Mouse (Mus musculus): ENCODE results near the gene Iffo2. TPM values are rescaled to one million over a fixed set of nuclear protein-coding genes. Genes with fewer than 3 reads are reported as not detected.

The Iffo2 gene
- total and polyA plus RNA-seq, 3 experiments: 0.38 to 3.0 (median 0.60) TPM

- Histone ChIP-seq H3K27ac (ENCODE audit: insufficient read depth, low read depth) (no peak overlapping the region), H3K9me3 (replicated peaks; ENCODE audit: low read length) (peaks cover 12% of the 10 kb centered on the region), H3K79me2 (replicated peaks; ENCODE audit: control insufficient read depth, extremely low read depth, insufficient read depth, poor library complexity, severe bottlenecking) (no peaks in the 10 kb centered on the region), H3K4me2 (ENCODE audit: insufficient read depth, low read depth, poor library complexity, severe bottlenecking) (no peak overlapping the region), H3K4me3 (replicated peaks in 1 of 3; ENCODE audit: low read depth in 2 of 3, low read length in 2 of 3, poor library complexity in 1 of 3) (no peak overlapping the region), H3K27me3 (replicated peaks) (peaks cover 20% of the 10 kb centered on the region), H3K9ac (ENCODE audit: insufficient read depth, low read depth) (no peak overlapping the region), H3K4me1 (ENCODE audit: control insufficient read depth in 1 of 2, insufficient read depth in 2 of 2) (peaks cover under 1 to 5% of the 10 kb centered on the region in 2 experiments), H3K36me3 (replicated peaks in 1 of 2; ENCODE audit: control insufficient read depth in 1 of 2, insufficient read depth in 1 of 2, low read length in 1 of 2) (no peaks in the 10 kb centered on the region)
- DNase-seq (ENCODE audit: extremely low read depth): no peak
- TF ChIP-seq NELFE (IDR thresholded peaks at IDR 0.05; ENCODE audit: low read depth, low read length): no peak
- TF ChIP-seq RCOR1 (conservative IDR thresholded peaks at IDR 0.05; ENCODE audit: low read depth, low read length): no peak
- no peak for TF ChIP-seq TCF12 (IDR thresholded peaks at IDR 0.05; ENCODE audit: low read depth, low read length)
- no peak for TF ChIP-seq RAD21 (IDR thresholded peaks at IDR 0.05; ENCODE audit: low read depth, low read length)
- no peak for TF ChIP-seq JUND (conservative IDR thresholded peaks at IDR 0.05; ENCODE audit: low read depth, low read length)
- TF ChIP-seq ZMIZ1 (IDR thresholded peaks at IDR 0.05; ENCODE audit: low read depth, low read length): no peak
- TF ChIP-seq ETS1 (conservative IDR thresholded peaks at IDR 0.05; ENCODE audit: low read depth, low read length): no peak
- TF ChIP-seq CTCF (conservative IDR thresholded peaks at IDR 0.05 in 1 of 2, IDR thresholded peaks at IDR 0.05 in 1 of 2; ENCODE audit: low read depth in 2 of 2, low read length in 2 of 2): no peak
- no peak for TF ChIP-seq GABPA (IDR thresholded peaks at IDR 0.05; ENCODE audit: insufficient replicate concordance, low read depth, low read length)
- no peak for TF ChIP-seq CHD1 (IDR thresholded peaks at IDR 0.05; ENCODE audit: low read depth, low read length)
- no peak for TF ChIP-seq PAX5 (IDR thresholded peaks at IDR 0.05; ENCODE audit: low read length)
- no peak for TF ChIP-seq ZKSCAN1 (IDR thresholded peaks at IDR 0.05; ENCODE audit: borderline replicate concordance, low read depth, low read length)
- TF ChIP-seq KAT2A (IDR thresholded peaks at IDR 0.05; ENCODE audit: insufficient replicate concordance, low read length): no peak
- no peak for TF ChIP-seq E2F4 (IDR thresholded peaks at IDR 0.05; ENCODE audit: insufficient replicate concordance, low read depth, low read length)
- TF ChIP-seq BHLHE40 (IDR thresholded peaks at IDR 0.05; ENCODE audit: low read depth, low read length): no peak
- TF ChIP-seq CHD2 (IDR thresholded peaks at IDR 0.05; ENCODE audit: low read length): no peak
- no peak for TF ChIP-seq MAFK (IDR thresholded peaks at IDR 0.05; ENCODE audit: insufficient replicate concordance, low read length)
- in situ Hi-C loops (cut with MboI; ENCODE audit: low pct_ligation_motif_present, low pct_unique_long_range_greater_than_20kb, low sequenced_read_pairs): no loop called here
- dilution Hi-C loops (cut with MboI; ENCODE audit: extremely low pct_ligation_motif_present, extremely low pct_unique_long_range_greater_than_20kb, low sequenced_read_pairs): no loop called here
These were observed 23.6 kb upstream of the Iffo2 start for GRCm38 (mm10) chr4:139506727-139507126.

- peaks cover 19% of the 10 kb centered on the region for H3K9me3 ChIP-seq (replicated peaks; ENCODE audit: low read length)
- no peak overlapping the region for H3K4me2 ChIP-seq (ENCODE audit: insufficient read depth, low read depth, poor library complexity, severe bottlenecking)
- H3K4me1 ChIP-seq (ENCODE audit: control insufficient read depth in 1 of 2, insufficient read depth in 2 of 2): peaks cover 4 to 17% of the 10 kb centered on the region in 2 experiments; a peak in 3 of 4 replicates
- no peak overlapping the region for H3K4me3 ChIP-seq (replicated peaks in 1 of 3; ENCODE audit: low read depth in 2 of 3, low read length in 2 of 3, poor library complexity in 1 of 3)
- no peak for DNase-seq (ENCODE audit: extremely low read depth)
- H3K27ac ChIP-seq (ENCODE audit: insufficient read depth, low read depth): no peak overlapping the region
- no peaks in the 10 kb centered on the region for H3K36me3 ChIP-seq (replicated peaks in 1 of 2; ENCODE audit: control insufficient read depth in 1 of 2, insufficient read depth in 1 of 2, low read length in 1 of 2)
- no peak for TF ChIP-seq MAZ (IDR thresholded peaks at IDR 0.05; ENCODE audit: low read depth, low read length)
- TF ChIP-seq ELF1 (IDR thresholded peaks at IDR 0.05; ENCODE audit: low read depth, low read length): no peak
- no peak for TF ChIP-seq PAX5 (IDR thresholded peaks at IDR 0.05; ENCODE audit: low read length)
- TF ChIP-seq E2F4 (IDR thresholded peaks at IDR 0.05; ENCODE audit: insufficient replicate concordance, low read depth, low read length): no peak
- no peak for TF ChIP-seq ZKSCAN1 (IDR thresholded peaks at IDR 0.05; ENCODE audit: borderline replicate concordance, low read depth, low read length)
- TF ChIP-seq NRF1 (IDR thresholded peaks at IDR 0.05; ENCODE audit: low read depth, low read length): no peak
- TF ChIP-seq POLR2A (IDR thresholded peaks at IDR 0.05; ENCODE audit: low read depth, low read length): no peak
- no peak for TF ChIP-seq USF1 (IDR thresholded peaks at IDR 0.05; ENCODE audit: low read depth, low read length)
- no peak for TF ChIP-seq JUN (IDR thresholded peaks at IDR 0.05; ENCODE audit: insufficient read depth, low read depth, low read length)
- TF ChIP-seq GABPA (IDR thresholded peaks at IDR 0.05; ENCODE audit: insufficient replicate concordance, low read depth, low read length): no peak
- no peak for TF ChIP-seq RCOR1 (conservative IDR thresholded peaks at IDR 0.05; ENCODE audit: low read depth, low read length)
- TF ChIP-seq CHD2 (IDR thresholded peaks at IDR 0.05; ENCODE audit: low read length): no peak
- H3K79me2 ChIP-seq (replicated peaks; ENCODE audit: control insufficient read depth, extremely low read depth, insufficient read depth, poor library complexity, severe bottlenecking): no peaks in the 10 kb centered on the region
- H3K27me3 ChIP-seq (replicated peaks): peaks cover 43% of the 10 kb centered on the region
- no peak overlapping the region for H3K9ac ChIP-seq (ENCODE audit: insufficient read depth, low read depth)
- dilution Hi-C loops (cut with MboI; ENCODE audit: extremely low pct_ligation_motif_present, extremely low pct_unique_long_range_greater_than_20kb, low sequenced_read_pairs): no loop called here
- in situ Hi-C loops (cut with MboI; ENCODE audit: low pct_ligation_motif_present, low pct_unique_long_range_greater_than_20kb, low sequenced_read_pairs): no loop called here
These were observed 21.3 kb upstream of the Iffo2 start for GRCm38 (mm10) chr4:139509069-139509468.
